Mouse (Mus musculus): Measurements from ENCODE around the gene Ttc39a.

Ttc39a gene

DNA sequence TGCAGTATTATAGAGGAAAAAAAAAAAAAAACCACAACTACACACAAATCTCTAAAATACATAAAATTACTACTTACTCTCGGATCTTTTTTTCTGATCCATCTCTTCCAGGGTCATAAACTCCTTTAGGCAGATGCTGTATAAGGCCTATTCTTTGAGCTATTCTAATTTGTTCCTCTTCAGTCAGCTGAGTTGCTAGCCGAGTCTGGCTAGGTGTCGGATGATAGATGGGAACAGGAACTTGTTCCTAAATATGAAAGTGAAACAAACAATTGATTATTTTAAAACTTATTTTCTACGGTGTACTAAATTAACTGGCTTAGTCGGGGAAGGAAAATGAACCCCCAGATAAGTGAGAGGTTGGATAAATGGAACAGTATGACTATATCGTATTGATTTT is 50.4 kb downstream of the Ttc39a start:
- DNase-seq (ENCODE audit: low read depth): no peak

GRCm38 (mm10) chr4:109460421-109461179 is 54.2 kb downstream of the Ttc39a start:
- peak; percentile 69 for DNase-seq (ENCODE audit: low read depth)

- no peak for DNase-seq (ENCODE audit: low read depth)
Observed at GRCm38 (mm10) chr4:109463892-109464291, 57.5 kb downstream of the Ttc39a start.

- DNase-seq (ENCODE audit: low read depth): no peak
Observed at GRCm38 (mm10) chr4:109467687-109468086, 61.3 kb downstream of the Ttc39a start.

DNA sequence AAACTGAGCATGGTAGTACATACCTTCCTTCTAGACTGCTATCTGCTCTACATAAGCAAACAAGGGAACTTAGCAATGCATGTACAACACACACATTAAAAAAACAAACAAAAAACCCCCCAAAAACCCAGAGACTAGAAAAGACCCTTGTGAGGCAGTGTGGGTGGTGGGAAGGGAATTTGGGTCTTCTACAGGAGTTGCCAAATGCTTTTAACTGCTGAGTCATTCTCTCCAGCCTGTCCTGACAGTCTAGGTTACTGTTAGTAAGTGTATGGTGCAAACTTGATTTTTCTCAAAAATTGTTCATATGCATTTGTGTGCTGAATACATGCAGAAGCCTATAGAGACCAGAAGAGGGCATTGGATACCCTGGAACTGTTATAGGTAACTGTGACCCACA is 65.2 kb downstream of the Ttc39a start:
- no peak for DNase-seq (ENCODE audit: low read depth)

GRCm38 (mm10) chr4:109472566-109472965 is 66.1 kb downstream of the Ttc39a start:
- no peak for DNase-seq (ENCODE audit: low read depth)

- DNase-seq (ENCODE audit: low read depth): no peak
Observed at GRCm38 (mm10) chr4:109475078-109475477, 68.7 kb downstream of the Ttc39a start.

DNA sequence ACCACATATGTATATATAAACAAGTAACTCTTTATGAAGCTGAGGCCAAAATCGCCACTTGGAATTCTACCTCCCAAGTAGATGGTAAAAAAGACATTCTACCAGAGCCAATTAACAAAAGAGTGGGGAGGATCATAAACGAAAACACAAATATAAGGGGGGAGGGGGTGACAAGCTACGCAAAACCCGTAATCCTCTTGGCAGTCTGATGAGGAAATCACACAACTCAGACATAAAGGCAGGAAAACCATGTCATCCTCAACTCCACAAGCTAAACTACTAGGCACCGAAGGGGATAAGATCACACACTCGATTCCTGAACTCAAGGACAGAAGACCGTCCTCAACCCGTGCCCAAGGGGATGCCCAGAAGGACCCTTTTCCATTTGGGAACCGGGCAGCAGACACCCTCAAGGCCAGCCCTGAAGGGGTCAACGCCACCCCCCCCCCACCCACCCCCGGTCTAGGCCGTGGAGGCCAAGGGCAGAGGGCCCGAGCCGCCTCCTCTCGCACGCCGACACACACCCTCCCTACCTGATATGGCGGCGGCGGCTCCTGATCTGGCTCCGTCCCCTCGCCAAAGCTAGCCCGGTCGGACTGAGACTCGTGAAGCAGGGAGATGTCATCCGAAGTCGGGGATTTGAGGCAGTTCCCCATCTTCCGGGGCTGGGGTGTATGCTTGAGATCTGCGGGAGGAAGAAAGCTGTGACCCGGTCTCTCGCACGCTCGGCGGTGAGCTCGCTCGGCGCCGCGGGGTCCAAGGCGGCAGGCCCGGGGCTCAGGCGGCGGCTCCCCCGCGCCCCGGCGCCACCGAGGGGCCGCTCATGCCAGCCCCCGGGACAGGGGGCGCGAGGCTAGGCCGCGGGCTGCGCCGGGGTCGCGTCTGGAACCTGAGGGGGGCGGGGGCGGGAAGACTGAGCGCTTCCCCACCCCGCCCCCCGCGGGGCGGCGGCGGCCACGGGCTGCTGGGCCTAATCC is 69.4 kb downstream of the Ttc39a start:
- no peak for DNase-seq (ENCODE audit: low read depth)

DNA sequence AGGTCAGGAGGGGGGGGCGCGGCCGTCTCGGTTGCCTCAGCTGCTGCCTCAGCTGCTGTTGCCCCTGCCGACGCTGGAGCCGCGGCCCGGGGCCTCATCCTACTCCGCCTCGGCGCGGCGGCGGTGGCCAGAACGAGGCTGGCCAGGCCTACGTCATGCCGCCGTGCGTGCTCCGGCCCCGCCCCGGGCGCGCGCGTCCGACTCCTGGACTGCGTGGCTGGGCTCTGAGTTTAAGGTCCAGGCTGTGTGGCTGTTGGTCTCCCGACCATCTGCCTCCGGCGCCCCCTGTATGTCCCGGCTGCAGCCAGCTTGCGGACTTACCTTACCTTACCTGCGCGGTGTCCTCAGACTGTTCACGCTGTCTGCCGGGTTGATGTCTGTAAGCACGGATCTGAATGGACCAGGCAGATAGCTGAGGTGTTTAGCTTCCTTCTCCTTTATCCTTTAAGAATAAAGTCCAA is 70.2 kb downstream of the Ttc39a start:
- peak; percentile 71 for DNase-seq (ENCODE audit: low read depth)

DNA sequence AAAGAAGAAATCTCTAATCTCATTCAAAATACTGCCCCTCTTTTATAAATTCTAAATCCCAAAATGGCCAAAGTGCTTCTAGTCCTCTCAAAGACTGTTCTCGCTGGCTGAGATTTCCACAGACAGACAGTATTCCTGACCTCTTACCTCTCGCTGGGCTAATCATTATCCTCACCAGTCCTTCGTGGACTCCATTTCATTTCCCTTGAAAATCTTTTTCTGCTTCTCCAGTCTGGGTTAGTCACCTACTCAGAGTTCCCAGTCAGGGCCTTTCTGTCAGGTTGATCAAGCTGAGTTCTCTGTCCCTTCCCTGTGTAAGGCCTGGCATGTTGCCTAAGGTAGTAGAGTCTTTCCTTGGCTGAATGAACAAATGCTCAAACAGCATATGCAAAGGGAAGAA is 71.0 kb downstream of the Ttc39a start:
- DNase-seq (ENCODE audit: low read depth): no peak

GRCm38 (mm10) chr4:109481424-109481823 is 75.0 kb downstream of the Ttc39a start:
- DNase-seq (ENCODE audit: low read depth): peak; percentile 67

GRCm38 (mm10) chr4:109482701-109483100 is 76.3 kb downstream of the Ttc39a start:
- no peak for DNase-seq (ENCODE audit: low read depth)

GRCm38 (mm10) chr4:109484621-109485020 is 78.2 kb downstream of the Ttc39a start, which contains the start of gene Rnf11:
Gene Rnf11, minus strand, starts transcription at chr4:109484728.
- DNase-seq (ENCODE audit: low read depth): peak; percentile 59

DNA sequence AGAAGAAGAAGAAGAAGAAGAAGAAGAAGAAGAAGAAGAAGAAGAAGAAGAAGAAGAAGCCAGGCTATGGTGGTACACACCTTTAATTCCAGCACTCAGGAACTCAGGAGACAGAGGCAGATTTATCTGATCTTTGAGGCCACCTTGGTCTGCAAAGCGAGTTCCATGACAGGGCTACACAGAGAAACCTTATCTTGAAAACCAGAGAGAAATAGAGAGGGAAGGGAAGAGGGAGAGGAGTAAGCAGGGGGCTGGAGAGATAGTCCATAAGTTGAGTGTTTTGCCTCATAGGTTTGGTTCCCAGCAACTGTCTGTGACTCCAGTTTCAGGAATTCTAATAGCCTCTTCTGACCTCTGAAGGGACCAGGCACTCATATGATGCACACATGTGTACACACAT is 82.4 kb downstream of the Ttc39a start:
- DNase-seq (ENCODE audit: low read depth): no peak

- DNase-seq (ENCODE audit: low read depth): no peak
Observed at GRCm38 (mm10) chr4:109493581-109493980, 87.2 kb downstream of the Ttc39a start.
